In genomic region chr1:165696870-165697269, GRCm38 (mm10) we compare ENCODE assay signal across 16 mouse cellular contexts.
"Had no signal": no experiment of that assay in that cellular context is flagged by ENCODE, and none has a peak within 500 bp of the region (broad histone marks: within the 10 kb centered on the region; RNA-seq: fewer than 3 reads in every experiment).

No protein-coding gene starts in this region.

- H3K36me3 ChIP-seq: limb, embryonic 10.5 days; midbrain, embryonic 10.5 days; neural tube, embryonic 15.5 days had no signal

- DNase-seq: kidney, postnatal 10 days; kidney, postnatal 4 days; lung, adult 2 months; lung, postnatal 36 days; midbrain, embryonic 14.5 days; right cerebral cortex, adult 18-20 months; right cerebral cortex, postnatal 25 days; thymus, postnatal 36 days had no signal

- H3K27me3 ChIP-seq: neural tube, embryonic 15.5 days had no signal

- H3K4me3 ChIP-seq: layer of hippocampus, adult 2 months; limb, embryonic 10.5 days; liver, embryonic 15.5 days; midbrain, embryonic 10.5 days; myocyte; neural tube, embryonic 15.5 days had no signal

- H3K4me2 ChIP-seq: liver, embryonic 11.5 days; liver, embryonic 15.5 days; neural tube, embryonic 15.5 days had no signal

- H3K9ac ChIP-seq: liver, embryonic 15.5 days; neural tube, embryonic 15.5 days had no signal

- H3K9me3 ChIP-seq: limb, embryonic 10.5 days; liver, embryonic 15.5 days; midbrain, embryonic 10.5 days; neural tube, embryonic 15.5 days had no signal

- H3K27ac ChIP-seq: layer of hippocampus, adult 2 months; liver, embryonic 15.5 days; midbrain, embryonic 10.5 days; neural tube, embryonic 15.5 days had no signal

- ATAC-seq: lung, postnatal 0 days had no signal
